Mouse (Mus musculus) ES-Bruce4 (cell line): ENCODE measurements around the gene Ramp2.

Experiments used
- CTCF ChIP-seq: IDR thresholded peaks from one replicate; pipeline ENCODE4 v1.8.1; 2011; ENCODE audit warnings: low read depth, low read length
- POLR2A ChIP-seq: IDR thresholded peaks from one replicate; pipeline ENCODE4 v1.8.1; 2011; ENCODE audit warnings: low read length; ENCODE audit not compliant: insufficient read depth

DNA sequence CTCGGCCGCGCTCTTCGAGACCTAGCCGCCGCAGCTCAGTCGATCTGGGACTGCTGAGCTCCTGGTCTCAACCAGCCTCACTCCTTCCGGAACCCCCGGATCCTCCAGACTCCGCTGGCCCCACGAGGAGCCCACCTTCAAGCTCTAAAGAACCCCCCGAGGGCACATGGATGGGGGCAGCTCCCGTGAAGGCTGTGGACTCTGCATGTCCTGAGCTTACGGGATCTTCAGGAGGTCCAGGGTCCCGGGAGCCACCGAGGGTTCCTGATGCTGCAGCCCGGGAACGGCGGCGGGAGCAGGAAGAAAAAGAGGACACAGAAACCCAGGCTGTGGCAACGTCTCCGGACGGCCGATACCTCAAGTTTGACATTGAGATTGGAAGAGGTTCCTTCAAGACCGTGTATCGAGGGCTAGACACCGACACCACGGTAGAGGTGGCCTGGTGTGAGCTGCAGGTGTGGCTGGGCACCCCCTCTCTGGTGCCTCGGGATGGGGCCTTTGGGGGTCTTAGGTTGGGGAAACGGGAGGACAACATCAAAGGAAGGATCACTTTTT is 15.1 kb downstream of the Ramp2 start:
- TF ChIP-seq CTCF = no peak
- no peak for TF ChIP-seq POLR2A
